Mouse (Mus musculus) bone marrow macrophage, adult 2 months (primary cell): ENCODE data around the gene Ssr2.

Source experiments
- CTCF ChIP-seq: IDR thresholded peaks from 2 replicates; pipeline ENCODE4 v1.5.1; 2012; ENCODE audit warnings: low read depth, mild to moderate bottlenecking, low read length, moderate library complexity
- POLR2A ChIP-seq: IDR thresholded peaks from 2 replicates; pipeline ENCODE4 v1.6.1; 2012; ENCODE audit warnings: mild to moderate bottlenecking, low read depth, low read length, borderline replicate concordance

DNA sequence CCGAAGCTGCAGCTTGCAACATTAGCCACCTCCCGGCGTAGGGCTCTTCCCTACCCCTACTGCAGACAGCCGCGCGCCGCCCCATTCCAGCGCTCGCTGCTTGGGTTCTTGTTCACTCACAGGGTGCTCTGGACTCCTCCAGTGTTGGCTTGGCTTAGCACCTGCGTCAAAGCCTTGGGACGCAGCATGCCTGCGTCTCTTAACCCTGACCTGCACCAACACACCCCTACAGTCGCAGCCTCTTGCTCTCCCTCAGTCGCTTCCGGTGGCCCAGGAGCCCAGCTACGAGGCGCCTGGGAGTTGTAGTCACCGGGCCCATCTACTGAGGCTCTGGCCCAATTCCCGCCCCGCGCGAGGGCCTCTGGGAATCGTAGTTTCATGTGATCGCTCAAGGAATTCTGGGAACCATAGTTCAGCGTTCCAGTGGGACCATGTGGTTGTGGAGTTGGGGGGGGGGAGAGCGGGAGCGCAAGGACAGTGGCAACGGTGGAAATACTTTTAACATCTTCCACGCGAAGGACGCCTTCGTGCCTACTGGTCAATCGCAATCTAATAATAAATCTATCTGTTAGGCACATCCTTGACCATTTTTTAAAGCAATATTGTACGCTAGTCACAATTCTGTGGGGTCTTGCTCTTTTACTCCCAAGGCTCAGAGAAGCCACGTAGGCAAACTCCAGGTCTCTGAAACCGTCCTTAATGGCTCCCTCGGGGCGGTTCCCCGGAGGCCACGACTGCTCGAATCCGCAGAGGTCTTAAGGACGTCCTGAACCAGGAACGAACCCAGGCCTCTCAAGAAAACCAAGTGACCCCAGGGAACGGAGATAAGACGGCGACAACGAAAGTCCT lies 22.8 kb upstream of the Ssr2 start, which contains the start of gene Lamtor2:
- TF ChIP-seq POLR2A: no peak
- no peak; the same call in 1 of the 2 replicates for TF ChIP-seq CTCF
